Mouse (Mus musculus): ENCODE measurements around the gene Cgnl1. TPM values are rescaled to one million over a fixed set of nuclear protein-coding genes. Genes with fewer than 3 reads are reported as not detected.
A peak's percentile ranks its signal among the peaks of the same experiment; 100 is the strongest.

The Cgnl1 gene
- polyA plus RNA-seq, 1 experiment from 2014 or later = 30.9 TPM

DNA sequence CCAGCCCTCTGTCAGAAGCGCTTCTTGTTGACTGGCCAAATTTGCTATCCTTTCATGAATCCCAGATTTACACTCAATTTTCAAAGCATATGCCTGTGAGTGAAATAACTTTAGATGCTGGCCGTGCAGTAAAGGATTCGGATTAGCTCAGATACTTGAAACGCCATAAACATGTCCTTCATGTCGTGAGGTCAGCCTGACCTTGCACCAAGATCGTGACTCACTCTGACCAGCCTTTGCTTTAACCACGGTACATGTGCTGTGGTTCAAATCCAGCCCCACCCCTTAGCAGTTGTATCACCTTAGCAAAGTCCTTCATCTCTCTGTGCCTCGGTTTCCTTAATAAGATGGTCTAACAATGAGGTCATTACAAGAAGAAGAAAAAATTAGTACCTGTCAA lies 14.0 kb downstream of the Cgnl1 start:
- H3K9ac ChIP-seq (replicated peaks; ENCODE audit: low read length) = no peak overlapping the region
- H3K27me3 ChIP-seq (ENCODE audit: insufficient read depth, low read length) = no peaks in the 10 kb centered on the region
- H3K4me2 ChIP-seq (replicated peaks; ENCODE audit: low read depth, low read length) = no peak overlapping the region
- no peak for ATAC-seq (ENCODE audit: low FRiP score, low TSS enrichment)
- no peak overlapping the region for H3K4me3 ChIP-seq (ENCODE audit: low read length)
- H3K9me3 ChIP-seq (ENCODE audit: low read length) = peaks cover 5% of the 10 kb centered on the region; the same call in 1 of the 2 replicates
- 33% methylated on average over 8 of the region's 8 CpGs for WGBS
- H3K4me1 ChIP-seq (ENCODE audit: insufficient read depth, low read length) = peaks cover 56% of the 10 kb centered on the region
- H3K27ac ChIP-seq (ENCODE audit: low read length) = no peak overlapping the region
- H3K36me3 ChIP-seq (ENCODE audit: insufficient read depth, low read length) = no peaks in the 10 kb centered on the region

DNA sequence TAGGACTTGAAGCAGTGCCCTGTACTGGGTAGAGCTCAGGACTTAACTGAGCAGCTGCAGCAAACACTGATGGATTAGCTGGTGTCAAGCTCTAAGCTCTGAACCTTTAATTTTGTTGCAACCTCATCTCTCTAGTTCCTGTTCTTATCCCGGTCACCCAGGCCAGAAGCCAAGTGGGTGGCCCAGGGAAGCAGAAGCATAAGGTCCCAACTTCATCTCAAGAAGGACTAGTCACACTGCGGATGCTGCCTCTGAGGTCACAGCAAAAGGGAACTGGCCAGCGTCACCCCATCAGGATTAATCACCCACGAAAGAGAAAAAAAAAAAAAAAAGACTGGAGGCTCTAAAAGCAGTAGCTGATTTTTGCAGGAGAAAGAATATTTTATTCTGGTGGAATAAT lies 14.5 kb downstream of the Cgnl1 start:
- Histone ChIP-seq H3K9ac (replicated peaks; ENCODE audit: low read length) (no peak overlapping the region), H3K4me2 (replicated peaks; ENCODE audit: low read depth, low read length) (no peak overlapping the region), H3K27me3 (ENCODE audit: insufficient read depth, low read length) (no peaks in the 10 kb centered on the region), H3K4me3 (ENCODE audit: low read length) (no peak overlapping the region), H3K27ac (ENCODE audit: low read length) (no peak overlapping the region), H3K9me3 (ENCODE audit: low read length) (peaks cover 4% of the 10 kb centered on the region; the same call in 1 of the 2 replicates), H3K4me1 (ENCODE audit: insufficient read depth, low read length) (peaks cover 56% of the 10 kb centered on the region), H3K36me3 (ENCODE audit: insufficient read depth, low read length) (no peaks in the 10 kb centered on the region)
- ATAC-seq (ENCODE audit: low FRiP score, low TSS enrichment) = no peak
- WGBS = 25% methylated on average over 4 of the region's 4 CpGs

DNA sequence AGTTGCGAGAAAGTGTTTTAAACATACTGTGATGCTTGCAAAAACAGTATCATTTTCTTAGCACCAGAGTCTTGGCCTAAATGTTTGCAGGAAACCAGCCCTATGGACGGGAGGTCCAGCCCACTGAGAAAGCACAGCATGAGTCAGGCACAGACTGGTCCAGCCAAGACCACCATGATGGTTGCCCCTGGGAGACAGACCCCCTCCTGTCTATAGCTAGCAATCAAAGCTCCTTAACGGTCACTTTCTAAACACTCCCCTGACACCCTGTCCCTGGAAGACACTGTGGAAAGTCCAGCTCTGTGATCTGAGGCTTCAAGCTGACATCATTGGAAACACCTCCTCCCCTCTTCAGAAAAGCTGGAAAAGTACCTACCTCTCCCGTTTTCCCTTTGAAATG lies 17.4 kb downstream of the Cgnl1 start:
- no peak for ATAC-seq (ENCODE audit: low FRiP score, low TSS enrichment)
- Histone ChIP-seq H3K4me2 (replicated peaks; ENCODE audit: low read depth, low read length) (no peak overlapping the region), H3K4me1 (ENCODE audit: insufficient read depth, low read length) (peaks cover 42% of the 10 kb centered on the region), H3K27me3 (ENCODE audit: insufficient read depth, low read length) (no peaks in the 10 kb centered on the region), H3K9me3 (ENCODE audit: low read length) (no peaks in the 10 kb centered on the region), H3K9ac (replicated peaks; ENCODE audit: low read length) (no peak overlapping the region), H3K4me3 (ENCODE audit: low read length) (no peak overlapping the region), H3K27ac (ENCODE audit: low read length) (no peak overlapping the region), H3K36me3 (ENCODE audit: insufficient read depth, low read length) (no peaks in the 10 kb centered on the region)
- WGBS = 52% methylated on average over 4 of the region's 4 CpGs

DNA sequence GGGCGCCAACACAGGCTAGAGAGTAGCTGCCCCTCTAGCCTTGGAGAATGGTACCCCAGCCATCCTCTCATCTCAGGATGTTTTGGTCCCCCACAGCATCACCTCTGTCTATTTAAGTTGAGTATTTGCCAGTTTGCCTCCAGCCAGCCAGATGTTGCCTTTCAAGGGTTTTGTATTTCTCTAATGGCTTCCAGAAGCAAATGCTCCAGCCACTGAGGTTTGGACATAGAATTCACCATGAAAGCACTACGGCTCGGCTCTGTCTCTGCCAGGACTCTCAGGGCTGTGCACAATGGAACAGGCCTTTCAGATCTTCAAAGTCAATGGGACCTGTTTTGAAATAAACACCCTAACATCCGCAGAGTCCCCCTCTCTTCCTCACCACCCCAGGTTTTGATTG lies 17.9 kb downstream of the Cgnl1 start:
- Histone ChIP-seq H3K27ac (ENCODE audit: low read length) (no peak overlapping the region; the same call in 1 of the 2 replicates), H3K27me3 (ENCODE audit: insufficient read depth, low read length) (no peaks in the 10 kb centered on the region), H3K9ac (replicated peaks; ENCODE audit: low read length) (no peak overlapping the region), H3K4me2 (replicated peaks; ENCODE audit: low read depth, low read length) (no peak overlapping the region), H3K9me3 (ENCODE audit: low read length) (no peaks in the 10 kb centered on the region), H3K36me3 (ENCODE audit: insufficient read depth, low read length) (no peaks in the 10 kb centered on the region), H3K4me1 (ENCODE audit: insufficient read depth, low read length) (peaks cover 38% of the 10 kb centered on the region), H3K4me3 (ENCODE audit: low read length) (no peak overlapping the region)
- ATAC-seq (ENCODE audit: low FRiP score, low TSS enrichment) = no peak
- WGBS = 41% methylated on average over 4 of the region's 4 CpGs

DNA sequence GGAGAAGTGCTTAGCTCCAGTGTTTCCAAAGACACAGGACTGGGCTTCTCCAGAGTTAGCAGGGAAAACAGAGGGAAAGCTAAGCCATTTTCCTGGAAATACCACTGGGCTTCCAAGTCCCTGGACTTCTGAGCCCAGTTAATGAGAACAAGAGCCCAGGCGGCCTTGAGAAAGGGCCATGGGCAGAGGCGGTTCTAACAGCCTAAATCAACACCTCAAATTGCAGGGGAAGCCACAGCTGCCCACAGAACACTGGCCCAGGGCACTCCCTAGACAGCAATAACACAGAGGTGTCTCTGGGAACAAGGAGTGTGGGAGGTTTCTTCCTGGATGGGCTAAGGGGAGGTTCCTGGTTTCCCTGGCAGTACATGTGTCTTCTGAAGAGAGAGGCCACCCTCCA lies 18.3 kb downstream of the Cgnl1 start:
- peaks cover 34% of the 10 kb centered on the region for H3K4me1 ChIP-seq (ENCODE audit: insufficient read depth, low read length)
- H3K9ac ChIP-seq (replicated peaks; ENCODE audit: low read length) = no peak overlapping the region
- H3K9me3 ChIP-seq (ENCODE audit: low read length) = no peaks in the 10 kb centered on the region
- H3K4me3 ChIP-seq (ENCODE audit: low read length) = no peak overlapping the region
- ATAC-seq (ENCODE audit: low FRiP score, low TSS enrichment) = peak; percentile 71
- 33% methylated on average over 2 of the region's 2 CpGs for WGBS
- no peak overlapping the region; the same call in 1 of the 2 replicates for H3K27ac ChIP-seq (ENCODE audit: low read length)
- H3K27me3 ChIP-seq (ENCODE audit: insufficient read depth, low read length) = no peaks in the 10 kb centered on the region
- H3K36me3 ChIP-seq (ENCODE audit: insufficient read depth, low read length) = no peaks in the 10 kb centered on the region
- no peak overlapping the region for H3K4me2 ChIP-seq (replicated peaks; ENCODE audit: low read depth, low read length)

DNA sequence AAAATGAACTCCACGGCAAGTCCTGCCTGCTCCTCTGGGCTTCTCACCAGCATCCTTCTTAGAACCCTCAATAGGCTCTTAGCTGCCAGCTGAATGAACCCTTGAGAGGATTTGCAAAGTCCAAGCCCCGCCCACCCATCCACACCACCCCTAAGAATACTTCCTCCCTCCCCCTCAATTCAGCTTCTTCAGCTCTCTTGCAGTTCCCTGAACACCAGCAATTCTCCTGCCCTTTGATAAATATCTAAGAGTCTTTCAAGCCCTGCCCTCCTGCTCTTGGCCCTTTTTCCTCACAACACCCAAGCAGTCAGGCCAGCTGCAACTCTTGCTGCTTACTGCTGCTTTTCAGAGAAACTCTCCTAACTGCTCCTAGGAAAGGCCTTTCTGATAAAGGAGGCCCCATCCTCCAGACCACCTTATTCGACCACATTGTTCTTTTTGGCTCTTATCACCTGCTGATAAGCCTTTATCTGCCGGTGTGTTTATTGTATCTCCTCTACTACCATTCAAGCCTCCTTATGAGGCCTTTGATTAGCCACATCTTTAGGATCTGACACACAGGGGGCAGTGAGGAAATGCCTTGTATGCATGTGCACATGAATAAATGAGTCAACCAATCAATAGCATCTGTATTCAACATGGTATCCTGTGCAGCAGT lies 21.3 kb downstream of the Cgnl1 start:
- no peaks in the 10 kb centered on the region for H3K27me3 ChIP-seq (ENCODE audit: insufficient read depth, low read length)
- peaks cover 28% of the 10 kb centered on the region for H3K4me1 ChIP-seq (ENCODE audit: insufficient read depth, low read length)
- no peak overlapping the region for H3K9ac ChIP-seq (replicated peaks; ENCODE audit: low read length)
- peak overlapping the region; percentile 19; the same call in 1 of the 2 replicates for H3K27ac ChIP-seq (ENCODE audit: low read length)
- no peak overlapping the region for H3K4me3 ChIP-seq (ENCODE audit: low read length)
- WGBS = 14% methylated on average over 4 of the region's 4 CpGs
- H3K4me2 ChIP-seq (replicated peaks; ENCODE audit: low read depth, low read length) = no peak overlapping the region
- peak; percentile 35; the same call in 1 of the 2 replicates for ATAC-seq (ENCODE audit: low FRiP score, low TSS enrichment)
- H3K36me3 ChIP-seq (ENCODE audit: insufficient read depth, low read length) = no peaks in the 10 kb centered on the region
- H3K9me3 ChIP-seq (ENCODE audit: low read length) = no peaks in the 10 kb centered on the region

DNA sequence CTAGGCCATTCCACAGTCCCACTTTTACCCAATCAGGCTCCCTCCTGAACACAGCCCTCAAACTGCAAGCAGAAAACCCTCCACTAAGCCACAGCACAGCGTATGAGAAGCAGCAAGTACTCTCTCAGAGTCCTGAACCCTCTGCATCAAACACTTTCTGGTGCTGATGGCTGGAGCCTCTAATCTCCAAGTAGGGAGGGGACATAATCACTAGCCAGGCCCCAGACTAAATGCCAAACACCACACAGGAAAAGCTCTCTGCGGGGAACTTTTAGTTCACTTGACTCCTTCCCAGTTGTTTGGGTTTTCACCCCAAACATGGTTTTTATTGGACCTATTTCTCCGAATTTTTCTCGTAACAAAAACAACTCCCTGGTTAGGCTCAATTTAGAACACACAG lies 25.0 kb downstream of the Cgnl1 start:
- 46% methylated on average over 4 of the region's 4 CpGs for WGBS
- no peaks in the 10 kb centered on the region for H3K9me3 ChIP-seq (ENCODE audit: low read length)
- no peak overlapping the region for H3K4me3 ChIP-seq (ENCODE audit: low read length)
- ATAC-seq (ENCODE audit: low FRiP score, low TSS enrichment) = no peak
- H3K4me2 ChIP-seq (replicated peaks; ENCODE audit: low read depth, low read length) = no peak overlapping the region
- no peaks in the 10 kb centered on the region for H3K27me3 ChIP-seq (ENCODE audit: insufficient read depth, low read length)
- H3K4me1 ChIP-seq (ENCODE audit: insufficient read depth, low read length) = peaks cover 17% of the 10 kb centered on the region
- no peak overlapping the region for H3K9ac ChIP-seq (replicated peaks; ENCODE audit: low read length)
- H3K27ac ChIP-seq (ENCODE audit: low read length) = no peak overlapping the region
- no peaks in the 10 kb centered on the region for H3K36me3 ChIP-seq (ENCODE audit: insufficient read depth, low read length)

DNA sequence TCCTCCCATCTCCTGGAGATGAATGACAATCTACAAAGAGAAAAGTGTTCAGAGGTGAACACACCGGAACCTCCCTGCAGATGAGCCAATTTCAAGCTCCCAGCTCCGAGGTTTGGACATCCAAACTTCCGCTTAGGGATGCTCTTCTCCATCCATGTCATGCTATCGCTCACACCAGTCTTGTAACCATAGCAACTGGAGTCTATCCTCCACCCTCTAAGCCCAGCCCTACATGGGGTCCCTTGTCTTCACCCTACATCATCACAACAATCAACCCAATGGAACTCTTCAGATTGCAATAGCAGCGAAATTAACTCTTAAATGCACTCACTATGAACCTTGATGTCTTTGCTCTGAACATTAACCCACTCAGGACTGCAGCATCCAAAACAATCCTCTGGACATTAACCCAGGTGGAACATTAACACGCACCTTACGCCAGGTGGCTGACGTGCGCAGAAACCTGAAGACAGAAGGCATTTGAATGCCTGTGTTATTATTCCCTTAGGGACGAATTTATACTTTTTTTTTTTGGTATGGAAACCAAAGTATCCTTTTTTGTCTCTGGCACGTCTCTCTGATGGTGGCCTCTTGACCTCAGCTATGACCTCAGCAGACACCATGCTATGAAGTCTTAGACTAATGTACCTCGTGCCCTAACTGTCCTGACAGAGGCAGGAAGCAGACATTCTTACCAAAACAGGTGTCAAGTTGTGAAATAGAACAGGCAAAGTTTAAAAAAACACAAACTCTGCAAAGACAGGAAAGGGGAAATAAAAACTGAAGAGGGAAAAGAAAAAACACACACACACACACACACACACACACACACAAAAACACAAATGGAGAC lies 33.1 kb downstream of the Cgnl1 start:
- Histone ChIP-seq H3K9ac (replicated peaks; ENCODE audit: low read length) (no peak overlapping the region), H3K4me1 (ENCODE audit: insufficient read depth, low read length) (peaks cover 4% of the 10 kb centered on the region), H3K4me3 (ENCODE audit: low read length) (no peak overlapping the region), H3K27ac (ENCODE audit: low read length) (no peak overlapping the region), H3K27me3 (ENCODE audit: insufficient read depth, low read length) (no peaks in the 10 kb centered on the region), H3K4me2 (replicated peaks; ENCODE audit: low read depth, low read length) (no peak overlapping the region), H3K9me3 (ENCODE audit: low read length) (no peaks in the 10 kb centered on the region), H3K36me3 (ENCODE audit: insufficient read depth, low read length) (no peaks in the 10 kb centered on the region)
- no peak for ATAC-seq (ENCODE audit: low FRiP score, low TSS enrichment)
- 46% methylated on average over 12 of the region's 12 CpGs for WGBS

DNA sequence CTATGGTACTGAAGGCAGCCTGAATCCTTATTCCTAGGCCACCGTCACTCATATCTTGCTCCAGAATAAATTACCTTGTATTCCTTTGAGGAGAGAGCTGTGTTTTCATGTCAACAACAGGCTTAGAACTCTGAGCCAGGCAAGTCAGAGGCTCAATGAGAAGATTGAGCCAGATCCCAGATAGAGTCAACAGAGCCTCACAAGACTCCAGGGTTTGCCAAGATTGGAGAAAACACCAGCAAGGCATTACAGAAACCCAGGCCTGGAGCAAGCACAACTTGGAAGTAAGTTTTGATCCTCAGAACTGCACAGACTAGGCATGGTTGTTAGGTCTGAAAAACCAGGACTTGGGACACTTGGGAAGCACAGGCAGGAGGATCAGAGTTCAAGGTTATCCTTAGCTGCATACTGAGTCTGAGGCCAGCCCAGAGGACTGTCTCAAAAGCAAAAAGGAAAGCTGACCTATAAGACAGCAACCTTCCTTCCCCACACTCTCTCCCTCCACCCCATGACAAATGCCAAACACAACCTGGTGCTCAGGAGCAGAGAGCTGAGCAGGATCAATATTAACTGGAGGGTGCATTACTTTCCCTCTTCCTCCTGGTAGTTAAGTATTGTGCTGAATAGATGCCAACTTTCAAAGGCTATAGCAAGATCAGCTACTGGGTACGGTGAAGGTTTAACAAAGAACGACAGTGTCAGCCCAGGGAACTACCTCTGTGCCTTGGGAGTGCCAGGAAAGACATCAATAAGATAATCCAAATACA lies 34.0 kb downstream of the Cgnl1 start:
- no peaks in the 10 kb centered on the region for H3K36me3 ChIP-seq (ENCODE audit: insufficient read depth, low read length)

More for the DNA sequence above, 34.0 kb downstream of the Cgnl1 start:
- Histone ChIP-seq H3K9me3 (ENCODE audit: low read length) (no peaks in the 10 kb centered on the region), H3K4me3 (ENCODE audit: low read length) (no peak overlapping the region), H3K4me1 (ENCODE audit: insufficient read depth, low read length) (peaks cover 4% of the 10 kb centered on the region), H3K4me2 (replicated peaks; ENCODE audit: low read depth, low read length) (no peak overlapping the region), H3K27me3 (ENCODE audit: insufficient read depth, low read length) (no peaks in the 10 kb centered on the region), H3K9ac (replicated peaks; ENCODE audit: low read length) (no peak overlapping the region), H3K27ac (ENCODE audit: low read length) (no peak overlapping the region)
- WGBS = 70% methylated on average over 3 of the region's 3 CpGs
- no peak for ATAC-seq (ENCODE audit: low FRiP score, low TSS enrichment)

Measured in kidney, embryonic 16.5 days (tissue).